Mouse (Mus musculus) liver, postnatal 0 days (tissue): ENCODE measurements around the gene Sipa1.

Experiments used
- CTCF ChIP-seq: sonication (generic); IDR thresholded peaks from 2 replicates; pipeline ENCODE4 v1.5.1; 2016; ENCODE audit warnings: antibody characterized with exemption, low read depth
- EP300 ChIP-seq: IDR thresholded peaks from 2 replicates; pipeline ENCODE4 v1.6.1; 2016; ENCODE audit warnings: antibody characterized with exemption, low read depth, mild to moderate bottlenecking

DNA sequence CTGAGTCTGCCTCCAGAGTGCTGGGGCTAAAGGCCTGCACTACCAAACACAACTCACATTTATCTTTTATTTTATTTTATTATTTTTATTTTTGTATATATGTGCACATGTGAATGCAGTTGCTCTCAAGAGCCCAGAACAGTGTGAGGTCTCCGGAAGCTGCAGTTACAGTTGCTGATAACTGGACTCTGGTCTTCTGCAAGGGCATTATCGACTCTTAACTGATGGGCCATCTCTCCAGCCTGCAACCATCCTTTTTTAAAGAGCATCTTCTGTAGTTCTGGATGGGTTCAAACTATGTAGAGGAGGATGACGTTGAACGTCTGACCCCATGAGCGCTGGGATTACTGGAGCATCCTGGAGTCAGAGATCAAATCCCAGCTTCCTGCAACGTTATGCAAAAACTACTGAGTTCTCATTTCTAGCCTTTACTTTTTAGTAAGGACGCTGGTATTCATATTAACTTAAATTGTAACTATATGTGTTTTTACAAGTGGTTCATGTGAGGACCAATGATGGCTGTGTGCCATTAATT lies 27.4 kb downstream of the Sipa1 start:
- TF ChIP-seq CTCF: no peak
- no peak for TF ChIP-seq EP300
